Mouse (Mus musculus) embryonic facial prominence, embryonic 14.5 days (tissue): Measurements from ENCODE around the gene Sfrp4. TPM values are rescaled to one million over a fixed set of nuclear protein-coding genes. Genes with fewer than 3 reads are reported as not detected.

Experiments
- ATAC-seq: fragments of 200-750 bp; cut with Nextera tagmentation; 2 replicates; pipeline ENCODE4 v1.8.0; 2017; ENCODE audit warnings: low read depth, moderate number of reproducible peaks, moderate TSS enrichment
- DNase-seq: peaks from one replicate; pipeline ENCODE4 v3.0.0-alpha.2; 2015; ENCODE audit warnings: low spot score
- H3K27ac ChIP-seq: fragments of 300-500 bp; sonication (generic); replicated peaks from 2 replicates; pipeline ENCODE4 v1.5.1; 2014; ENCODE audit warnings: low read depth, mild to moderate bottlenecking, low read length, moderate library complexity
- H3K27me3 ChIP-seq: fragments of 300-500 bp; sonication (generic); replicated peaks from 2 replicates; pipeline ENCODE4 v1.6.1; 2014; ENCODE audit warnings: low read length; ENCODE audit not compliant: control insufficient read depth, insufficient read depth
- H3K36me3 ChIP-seq: fragments of 300-500 bp; sonication (generic); 2 replicates; pipeline ENCODE4 v1.6.1; 2014; ENCODE audit warnings: low read length, mixed read lengths; ENCODE audit not compliant: control insufficient read depth, insufficient read depth
- H3K4me1 ChIP-seq: fragments of 300-500 bp; sonication (generic); 2 replicates; pipeline ENCODE4 v1.6.1; 2014; ENCODE audit warnings: antibody characterized with exemption, low read length; ENCODE audit not compliant: control insufficient read depth, insufficient read depth
- H3K4me2 ChIP-seq: fragments of 300-500 bp; sonication (generic); 2 replicates; pipeline ENCODE4 v1.6.1; 2014; ENCODE audit warnings: low read depth, mild to moderate bottlenecking, low read length, moderate library complexity, mixed read lengths
- H3K4me3 ChIP-seq: fragments of 300-500 bp; sonication (generic); 2 replicates; pipeline ENCODE4 v1.5.1; 2014; ENCODE audit warnings: low read depth, mild to moderate bottlenecking, low read length
- H3K9ac ChIP-seq: fragments of 300-500 bp; sonication (generic); 2 replicates; pipeline ENCODE4 v1.6.1; 2014; ENCODE audit warnings: low read depth, mild to moderate bottlenecking, low read length, moderate library complexity, mixed read lengths
- H3K9me3 ChIP-seq: fragments of 300-500 bp; sonication (generic); 2 replicates; pipeline ENCODE4 v1.6.1; 2016; ENCODE audit warnings: low read length; ENCODE audit not compliant: control insufficient read depth
- WGBS: fragments of 180-500 bp; shearing (Covaris S2); extraction: QIAGEN DNeasy Blood & Tissue Kit; methylation state at CpG from one replicate; pipeline ENCODE4 v1.1.7; 2014; 5-methylcytosine and 5-hydroxymethylcytosine counted together
- polyA plus RNA-seq: library from polyadenylated mRNA; unstranded; fragments of >200 nt; fragmentation: Nextera tagmentation; extraction: Ambion mirVana; gene quantifications from 2 replicates; pipeline ENCODE4 v1.2.1, GENCODE M21; 2014

Sfrp4 gene
- polyA plus RNA-seq, 1 experiment from 2014 or later: 25.6 TPM

GRCm38 (mm10) chr13:19623228-19623905 lies 463 bp downstream of the Sfrp4 start:
- ATAC-seq: peak; percentile 9; the same call in 1 of the 2 replicates
- H3K4me1 ChIP-seq: peaks cover 6% of the 10 kb centered on the region; the same call in 1 of the 2 replicates
- H3K9ac ChIP-seq: peak overlapping the region; percentile 64
- H3K4me3 ChIP-seq: peak overlapping the region; percentile 44
- H3K36me3 ChIP-seq: no peaks in the 10 kb centered on the region
- DNase-seq: no peak
- no peak overlapping the region for H3K27ac ChIP-seq
- H3K4me2 ChIP-seq: peak overlapping the region; percentile 82
- H3K27me3 ChIP-seq: peaks cover 8% of the 10 kb centered on the region
- WGBS: 19% methylated on average over 29 of the region's 30 CpGs
- no peaks in the 10 kb centered on the region for H3K9me3 ChIP-seq

- no peaks in the 10 kb centered on the region for H3K36me3 ChIP-seq
- no peaks in the 10 kb centered on the region for H3K9me3 ChIP-seq
- H3K9ac ChIP-seq: no peak overlapping the region
- DNase-seq (no peak), ATAC-seq (no peak)
- H3K27me3 ChIP-seq: peaks cover 8% of the 10 kb centered on the region
- 77% methylated on average over 11 of the region's 11 CpGs for WGBS
- no peak overlapping the region for H3K27ac ChIP-seq
- H3K4me2 ChIP-seq: peak overlapping the region; percentile 2; the same call in 1 of the 2 replicates
- 0 out of 2 replicates have a peak overlapping the region, but pooled peaks have one; percentile 44 for H3K4me3 ChIP-seq
- H3K4me1 ChIP-seq: peaks cover 6% of the 10 kb centered on the region; the same call in 1 of the 2 replicates
These were observed 1.9 kb downstream of the Sfrp4 start for GRCm38 (mm10) chr13:19624632-19625320.

- no peaks in the 10 kb centered on the region for H3K36me3 ChIP-seq
- H3K4me1 ChIP-seq: peaks cover 6% of the 10 kb centered on the region; the same call in 1 of the 2 replicates
- H3K27me3 ChIP-seq: peaks cover 8% of the 10 kb centered on the region
- H3K9me3 ChIP-seq: no peaks in the 10 kb centered on the region
- H3K27ac ChIP-seq: no peak overlapping the region
- no peak overlapping the region for H3K4me3 ChIP-seq
- 73% methylated on average over 1 of the region's 1 CpGs for WGBS
- no peak overlapping the region for H3K4me2 ChIP-seq
- ATAC-seq (no peak), DNase-seq (no peak)
- no peak overlapping the region for H3K9ac ChIP-seq
These were observed 3.6 kb downstream of the Sfrp4 start for GRCm38 (mm10) chr13:19626473-19626872.

DNA sequence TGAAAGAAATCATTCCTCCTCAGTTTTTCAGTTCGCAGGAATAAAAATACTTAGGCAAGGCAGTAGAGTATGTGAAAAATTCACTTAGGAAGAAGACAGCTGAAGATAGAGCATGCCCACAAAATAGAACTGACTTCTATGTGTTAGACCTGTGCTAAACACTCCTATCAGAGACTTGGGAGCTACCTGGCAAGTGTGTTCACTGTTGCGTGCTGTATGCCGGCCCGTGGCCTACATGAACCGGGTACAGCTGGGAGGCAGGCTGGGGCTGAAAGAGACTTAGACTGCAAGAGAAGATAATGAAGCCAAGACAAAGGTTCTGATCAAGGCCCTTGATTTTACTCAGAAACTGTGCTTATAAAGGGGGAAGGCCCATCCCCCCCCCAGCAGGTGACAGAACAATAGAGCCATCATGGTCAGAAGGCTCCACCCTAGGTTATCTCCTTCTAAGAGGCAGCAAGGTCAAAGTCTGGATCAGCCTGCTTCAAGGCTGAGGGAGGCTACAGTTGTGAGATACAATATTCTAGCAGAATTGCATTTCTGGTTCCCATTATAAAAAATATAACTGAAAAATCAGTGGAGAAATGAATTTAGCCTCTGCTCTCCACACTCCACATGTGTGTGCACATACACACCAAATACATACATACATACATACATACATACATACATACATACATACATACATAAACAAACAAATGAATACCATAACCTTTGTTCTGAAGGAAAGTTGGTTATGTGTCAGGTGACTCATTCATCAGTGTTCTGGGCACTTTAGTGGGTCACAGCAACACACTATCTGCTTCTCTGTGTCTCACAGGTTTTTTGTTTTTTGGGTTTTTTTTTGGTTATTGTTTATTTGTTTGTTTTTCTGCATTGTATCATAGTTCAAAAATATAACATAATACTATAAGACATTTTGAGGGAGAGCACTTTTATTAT lies 8.1 kb downstream of the Sfrp4 start:
- DNase-seq (no peak), ATAC-seq (no peak)
- H3K36me3 ChIP-seq: no peaks in the 10 kb centered on the region
- no peak overlapping the region for H3K27ac ChIP-seq
- H3K4me3 ChIP-seq: no peak overlapping the region
- H3K4me1 ChIP-seq: no peaks in the 10 kb centered on the region
- H3K4me2 ChIP-seq: no peak overlapping the region
- H3K9ac ChIP-seq: no peak overlapping the region
- WGBS: 92% methylated on average over 5 of the region's 5 CpGs
- H3K9me3 ChIP-seq: no peaks in the 10 kb centered on the region
- no peaks in the 10 kb centered on the region for H3K27me3 ChIP-seq

DNA sequence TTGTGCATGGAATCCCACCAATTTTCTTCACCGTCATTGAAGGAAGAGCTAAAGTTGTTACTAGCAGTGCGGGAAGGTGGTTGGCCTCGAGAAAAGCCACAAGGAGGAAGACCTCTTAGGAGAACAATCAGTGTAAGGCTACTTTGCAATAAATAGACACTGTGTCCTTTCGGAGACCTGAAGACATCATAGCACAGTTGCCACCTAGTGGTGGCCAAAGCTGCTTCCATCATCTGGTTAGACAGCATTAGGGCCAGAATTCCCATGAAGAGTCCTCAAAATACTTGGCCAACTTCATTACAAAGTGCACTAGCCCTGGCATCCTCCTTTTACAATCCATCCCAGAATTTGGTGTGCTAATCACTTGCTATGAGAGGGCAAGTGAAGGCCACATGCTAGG lies 13.2 kb downstream of the Sfrp4 start:
- Histone ChIP-seq H3K4me2 (no peak overlapping the region), H3K27ac (no peak overlapping the region), H3K4me1 (no peaks in the 10 kb centered on the region), H3K9me3 (no peaks in the 10 kb centered on the region), H3K9ac (no peak overlapping the region), H3K36me3 (no peaks in the 10 kb centered on the region), H3K4me3 (no peak overlapping the region), H3K27me3 (no peaks in the 10 kb centered on the region)
- peak; percentile 53 for DNase-seq
- ATAC-seq: no peak
- WGBS: 68% methylated on average over 4 of the region's 4 CpGs

GRCm38 (mm10) chr13:19640203-19640851 lies 17.4 kb downstream of the Sfrp4 start:
- Histone ChIP-seq H3K36me3 (no peaks in the 10 kb centered on the region), H3K9me3 (no peaks in the 10 kb centered on the region), H3K4me3 (no peak overlapping the region), H3K4me2 (no peak overlapping the region), H3K4me1 (no peaks in the 10 kb centered on the region), H3K27me3 (no peaks in the 10 kb centered on the region), H3K9ac (no peak overlapping the region), H3K27ac (no peak overlapping the region)
- 72% methylated on average over 2 of the region's 2 CpGs for WGBS
- no peak; the same call in 1 of the 2 replicates for ATAC-seq
- DNase-seq: peak; percentile 41

DNA sequence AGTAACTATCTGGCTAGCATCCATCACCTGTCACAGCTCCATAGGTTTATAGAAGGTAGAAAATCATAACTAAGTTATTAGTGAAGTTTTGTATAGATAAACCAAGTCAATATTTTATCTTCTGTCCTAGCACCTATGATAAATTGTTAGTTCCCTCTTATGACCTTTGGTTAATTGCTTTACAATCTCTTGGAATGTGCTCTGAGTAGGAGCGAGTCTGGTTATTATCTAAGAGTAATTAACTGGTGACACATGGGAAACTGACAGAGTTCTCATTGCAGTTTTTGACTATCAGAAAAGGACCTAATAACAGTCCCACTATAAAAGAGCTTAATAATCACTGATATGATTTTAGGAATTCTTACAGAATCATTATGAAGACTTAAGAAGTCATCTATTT lies 20.6 kb downstream of the Sfrp4 start:
- Histone ChIP-seq H3K9me3 (no peaks in the 10 kb centered on the region), H3K4me2 (no peak overlapping the region), H3K36me3 (no peaks in the 10 kb centered on the region), H3K4me1 (no peaks in the 10 kb centered on the region), H3K9ac (no peak overlapping the region), H3K27ac (no peak overlapping the region), H3K4me3 (no peak overlapping the region), H3K27me3 (no peaks in the 10 kb centered on the region)
- WGBS: 62% methylated on average over 1 of the region's 1 CpGs
- ATAC-seq: no peak
- DNase-seq: no peak

- ATAC-seq (no peak), DNase-seq (no peak)
- Histone ChIP-seq H3K9ac (no peak overlapping the region), H3K36me3 (no peaks in the 10 kb centered on the region), H3K4me3 (no peak overlapping the region), H3K4me2 (no peak overlapping the region), H3K4me1 (no peaks in the 10 kb centered on the region), H3K27me3 (no peaks in the 10 kb centered on the region), H3K9me3 (no peaks in the 10 kb centered on the region), H3K27ac (no peak overlapping the region)
- 73% methylated on average over 2 of the region's 2 CpGs for WGBS
These were observed 21.3 kb downstream of the Sfrp4 start for GRCm38 (mm10) chr13:19644225-19644624.
